Mouse (Mus musculus) common myeloid progenitor, adult 5-6 weeks (primary cell): Measurements from ENCODE around the gene Jmy. TPM values are rescaled to one million over a fixed set of nuclear protein-coding genes. Genes with fewer than 3 reads are reported as not detected.

ENCODE experiments used
- ATAC-seq: replicated peaks from 2 replicates; pipeline ENCODE4 v1.8.0; 2016; ENCODE audit warnings: low read depth, mild to moderate bottlenecking, moderate TSS enrichment, inconsistent platforms; ENCODE audit not compliant: poor library complexity, severe bottlenecking
- total RNA-seq: library from RNA; stranded (forward); fragments of 200-1000, 187-1606 nt; gene quantifications from 2 replicates; pipeline ENCODE4 v1.2.3, GENCODE M21; 2017

Gene Jmy
- total RNA-seq, 1 experiment from 2014 or later, result 21.5 TPM

GRCm38 (mm10) chr13:93383092-93383491 is 116.5 kb downstream of the Jmy start:
- no peak for ATAC-seq

DNA sequence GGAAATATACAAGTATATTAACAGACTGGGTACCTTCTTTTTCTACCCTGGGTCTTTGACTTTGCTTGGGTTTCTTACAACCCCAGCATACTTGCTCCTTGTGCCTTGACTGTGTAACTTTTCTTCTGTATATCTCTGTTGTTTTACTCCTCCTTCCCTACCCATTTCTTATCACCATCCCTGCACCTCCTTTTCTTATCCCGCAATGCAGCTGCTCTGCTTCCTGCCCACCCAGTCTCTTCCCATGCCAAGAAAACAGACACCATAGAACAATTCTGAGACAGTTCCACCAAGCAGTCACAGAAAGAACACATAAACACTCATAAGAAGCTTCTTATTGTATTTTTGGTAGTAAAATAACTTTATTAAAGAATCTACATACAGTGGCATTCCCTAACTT is 118.3 kb downstream of the Jmy start:
- peak; percentile 87 for ATAC-seq

DNA sequence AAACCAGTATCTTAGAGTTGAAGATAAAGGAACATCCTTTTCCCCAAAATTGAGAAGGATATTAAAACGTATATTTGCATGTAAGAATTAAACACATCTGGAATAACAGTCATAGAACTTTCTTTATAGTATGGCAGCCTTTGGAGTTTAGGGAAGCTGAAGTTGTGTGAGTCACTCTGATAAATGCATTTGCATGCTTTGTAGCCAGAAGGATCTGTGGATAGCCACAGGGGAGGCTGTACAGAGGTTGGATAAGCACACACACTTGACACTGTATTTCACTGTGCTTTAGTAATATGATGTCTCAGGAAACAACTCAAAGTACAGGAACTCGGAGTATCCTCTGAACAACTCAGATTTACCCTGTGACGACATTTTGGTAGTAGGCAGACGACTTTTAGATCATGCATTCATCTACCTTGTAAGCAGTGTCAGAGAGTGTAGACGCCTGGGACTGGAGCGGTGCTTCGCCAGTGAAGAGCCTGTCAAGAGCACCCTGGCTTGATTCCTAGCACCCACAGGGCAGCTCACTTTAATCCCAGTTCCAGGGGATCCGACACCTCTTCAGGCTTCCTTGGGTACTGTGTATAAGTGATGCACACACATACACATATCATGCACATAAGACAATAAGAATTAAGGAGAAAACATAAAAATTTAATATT is 119.1 kb downstream of the Jmy start:
- ATAC-seq, result peak; percentile 27

Other genes with a start within 250 kb of the Jmy start
- gene Homer1, start 200.2 kb downstream of the Jmy start, total RNA-seq, result 7.6 and 9.3 TPM in 2 replicates
- gene Bhmt, start 138.2 kb upstream of the Jmy start, total RNA-seq, result not detected in 2 replicates
- gene Bhmt2, start 174.5 kb upstream of the Jmy start, total RNA-seq, result not detected in 2 replicates
- not detected in 2 replicates for gene Dmgdh, start 174.6 kb upstream of the Jmy start, total RNA-seq